Mouse (Mus musculus) testis, postnatal 14 days (tissue): ENCODE data around the gene Dapk1.

Experiments used
- DNase-seq: peaks from one replicate; pipeline ENCODE4 v3.0.0; 2021; ENCODE audit warnings: low spot score

The Dapk1 gene

DNA sequence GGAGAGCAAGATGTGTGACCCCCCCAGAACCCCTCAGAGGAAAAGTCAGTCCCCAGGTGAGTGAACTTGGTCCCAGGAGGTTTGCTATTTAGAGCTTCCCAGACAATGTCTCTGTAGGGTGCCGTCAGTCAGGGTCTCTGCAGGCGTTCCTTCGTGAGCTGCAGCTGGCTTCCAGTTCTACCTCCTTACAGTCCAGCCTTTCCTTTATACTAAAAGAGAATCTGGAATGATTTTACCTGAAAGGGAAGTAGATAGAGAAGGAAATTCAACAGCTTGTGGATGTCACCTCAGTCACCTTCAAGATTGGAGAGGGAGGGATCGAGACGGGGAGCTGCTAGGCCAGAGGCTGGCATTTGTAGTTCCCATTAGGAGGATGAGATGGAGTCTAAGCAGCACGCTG lies 14.3 kb downstream of the Dapk1 start:
- DNase-seq: no peak

DNA sequence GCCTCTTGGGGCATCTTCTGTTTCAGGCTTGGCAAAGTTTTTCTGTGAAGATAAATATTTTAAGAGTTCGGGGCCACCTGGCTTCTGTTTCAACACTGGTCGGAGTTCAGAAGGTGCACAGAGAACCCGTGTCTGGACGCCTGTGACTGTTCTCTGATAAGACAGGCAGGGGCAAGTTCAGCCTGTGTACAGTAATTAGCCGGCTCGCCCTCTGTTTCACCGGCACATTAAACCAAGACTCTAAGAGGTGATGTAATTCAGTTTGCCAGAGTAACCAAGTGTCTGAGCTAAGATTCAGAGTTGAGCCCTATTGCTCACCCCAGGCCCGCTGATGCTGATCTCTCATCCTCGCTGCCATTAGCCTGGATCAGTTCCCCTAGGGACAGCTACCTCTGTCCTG lies 16.5 kb downstream of the Dapk1 start:
- DNase-seq: no peak

- no peak for DNase-seq
These were observed 18.0 kb downstream of the Dapk1 start for GRCm38 (mm10) chr13:60619723-60620122.

GRCm38 (mm10) chr13:60621411-60621965 lies 19.7 kb downstream of the Dapk1 start:
- no peak for DNase-seq

- no peak for DNase-seq
These were observed 23.8 kb downstream of the Dapk1 start for GRCm38 (mm10) chr13:60625581-60625980.

GRCm38 (mm10) chr13:60627843-60628656 lies 26.3 kb downstream of the Dapk1 start:
- no peak for DNase-seq

GRCm38 (mm10) chr13:60628657-60628950 lies 26.9 kb downstream of the Dapk1 start:
- DNase-seq: no peak

GRCm38 (mm10) chr13:60629419-60629818 lies 27.7 kb downstream of the Dapk1 start:
- DNase-seq: no peak

GRCm38 (mm10) chr13:60633945-60634344 lies 32.2 kb downstream of the Dapk1 start:
- no peak for DNase-seq

- no peak for DNase-seq
These were observed 33.9 kb downstream of the Dapk1 start for GRCm38 (mm10) chr13:60635636-60636035.

DNA sequence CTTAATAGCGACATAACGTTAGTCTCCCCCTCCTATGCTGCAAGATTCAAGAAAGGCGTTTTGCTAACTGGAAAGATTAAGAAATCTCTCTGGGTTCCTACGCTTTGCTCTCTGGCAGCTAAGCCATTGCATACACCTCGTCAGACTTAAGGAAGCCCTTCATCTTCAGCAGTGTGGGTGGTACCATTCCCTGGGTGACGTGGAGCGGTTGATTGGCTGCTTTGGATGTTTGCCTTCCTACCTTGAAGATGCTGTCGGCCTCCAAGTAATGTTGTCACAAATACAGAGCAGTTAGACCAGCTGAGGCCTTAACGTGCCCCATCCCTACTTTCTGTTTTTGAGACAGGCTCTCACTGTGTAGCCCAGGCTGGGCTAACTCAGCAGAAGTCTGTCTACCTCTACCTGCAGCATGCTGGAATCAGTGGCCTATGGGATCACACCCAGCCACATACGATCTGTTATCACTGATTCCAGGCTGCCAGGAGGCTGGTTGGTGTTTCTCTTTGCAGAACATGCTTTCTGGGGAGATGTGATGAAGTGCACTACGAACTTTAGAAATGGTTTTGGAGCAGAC lies 37.8 kb downstream of the Dapk1 start:
- DNase-seq: no peak

GRCm38 (mm10) chr13:60640420-60640819 lies 38.7 kb downstream of the Dapk1 start:
- no peak for DNase-seq

GRCm38 (mm10) chr13:60644457-60644889 lies 42.7 kb downstream of the Dapk1 start:
- DNase-seq: peak; percentile 14

DNA sequence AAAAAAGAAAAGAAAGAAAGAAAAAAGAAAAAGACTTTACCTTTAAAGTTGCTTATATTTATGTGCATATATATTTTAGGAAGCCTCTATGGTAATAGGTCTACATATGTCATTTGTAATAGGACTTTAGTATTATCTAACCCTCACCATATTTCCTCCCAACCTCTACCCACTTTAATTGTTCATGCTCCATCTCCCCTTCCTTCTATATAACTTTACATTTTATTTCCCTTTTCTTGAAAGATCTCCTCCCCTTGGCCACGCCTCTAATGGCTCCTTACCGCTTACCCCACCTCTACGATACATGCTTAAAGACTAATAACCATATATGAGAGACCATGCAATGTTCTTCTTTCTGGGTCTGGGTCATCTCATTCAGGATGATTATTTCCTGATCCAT lies 45.0 kb downstream of the Dapk1 start:
- DNase-seq: no peak

DNA sequence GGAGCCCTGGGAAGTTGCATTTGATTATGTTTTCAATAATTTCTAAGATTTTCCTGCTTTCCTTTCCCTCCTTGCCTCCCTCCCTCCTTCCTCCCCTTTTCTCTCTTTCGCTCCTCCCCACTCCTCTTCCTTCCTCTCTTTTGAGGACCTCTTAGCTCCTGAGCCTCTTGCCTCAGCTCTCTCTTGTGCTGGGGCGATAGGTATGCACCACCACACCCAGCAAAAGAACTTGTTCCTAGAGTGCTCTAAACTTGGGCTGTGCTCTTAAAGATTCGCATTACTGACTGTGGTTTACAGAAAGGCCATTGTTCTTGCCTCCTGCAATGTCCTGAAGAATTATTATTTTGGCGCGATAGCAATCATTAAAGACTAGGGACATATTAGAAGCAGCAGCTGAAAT lies 46.6 kb downstream of the Dapk1 start:
- no peak for DNase-seq

DNA sequence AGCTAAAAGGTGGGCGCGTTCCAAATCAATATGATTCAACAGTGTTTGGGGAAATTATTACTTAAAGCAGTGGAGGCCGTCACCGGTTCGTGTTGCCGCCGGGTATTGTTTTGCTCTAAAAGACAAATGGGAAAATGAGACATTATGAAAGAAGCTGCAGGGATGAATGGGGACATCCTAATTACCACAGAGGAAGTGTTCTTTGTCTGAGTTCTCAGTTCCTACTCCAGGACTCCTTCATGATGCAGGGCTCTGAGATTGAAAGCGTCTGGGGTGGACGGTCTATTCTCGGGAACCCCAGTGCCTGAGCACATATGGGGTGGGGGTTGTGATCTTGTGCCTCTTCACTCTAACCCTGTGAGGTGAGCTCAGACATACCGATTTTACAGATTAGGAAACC lies 48.3 kb downstream of the Dapk1 start:
- DNase-seq: no peak

- DNase-seq: peak; percentile 10
These were observed 52.3 kb downstream of the Dapk1 start for GRCm38 (mm10) chr13:60654017-60654565.

GRCm38 (mm10) chr13:60655246-60655645 lies 53.5 kb downstream of the Dapk1 start:
- no peak for DNase-seq

DNA sequence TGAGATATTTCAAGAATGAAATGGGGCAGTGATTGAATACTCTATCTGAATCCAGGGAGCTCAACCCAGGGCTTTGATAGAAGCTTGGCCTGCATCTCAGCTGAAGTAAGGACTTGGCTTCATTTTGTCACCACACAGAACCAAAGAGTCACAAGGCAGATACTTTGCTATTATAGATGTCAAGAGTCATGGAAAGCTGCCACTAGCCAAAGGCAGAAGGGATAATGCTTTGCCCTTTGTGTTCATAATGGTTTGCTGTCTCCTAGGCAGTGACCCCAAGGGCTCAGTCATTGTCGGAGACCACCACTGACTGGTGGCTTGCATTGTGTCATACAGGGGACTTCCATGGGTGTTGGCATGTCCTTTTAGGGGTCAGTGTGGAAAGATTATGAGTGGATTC lies 57.9 kb downstream of the Dapk1 start:
- no peak for DNase-seq

DNA sequence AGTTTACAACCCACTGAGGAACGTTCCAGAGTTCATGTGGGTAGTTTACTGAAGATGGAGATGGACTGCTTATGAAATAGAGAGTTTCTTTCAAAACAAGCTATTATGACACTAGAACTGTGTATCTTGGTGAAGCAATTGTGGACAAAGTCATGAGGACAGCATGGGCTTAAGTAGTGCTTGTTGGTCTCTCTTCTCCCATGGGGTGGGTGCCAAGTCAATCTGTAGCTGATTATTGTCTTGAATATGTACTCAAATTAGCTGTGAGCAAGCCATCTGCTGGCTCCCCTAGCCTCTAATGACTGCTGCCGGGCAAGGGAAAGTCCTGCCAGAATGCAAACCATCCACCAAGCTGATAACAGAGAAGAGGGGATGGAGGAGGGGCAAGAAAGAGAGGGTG lies 58.3 kb downstream of the Dapk1 start:
- DNase-seq: no peak

GRCm38 (mm10) chr13:60660711-60661261 lies 59.0 kb downstream of the Dapk1 start:
- DNase-seq: no peak

GRCm38 (mm10) chr13:60662493-60663177 lies 60.9 kb downstream of the Dapk1 start:
- DNase-seq: no peak
